Mouse (Mus musculus) ES-Bruce4 (cell line): ENCODE measurements around the gene Map3k14.

Source experiments
- CTCF ChIP-seq: IDR thresholded peaks from one replicate; pipeline ENCODE4 v1.8.1; 2011; ENCODE audit warnings: low read depth, low read length
- EP300 ChIP-seq: IDR thresholded peaks from 2 replicates; pipeline ENCODE4 v1.6.1; 2011; ENCODE audit warnings: low read depth, low read length; ENCODE audit not compliant: insufficient read depth
- POLR2A ChIP-seq: IDR thresholded peaks from one replicate; pipeline ENCODE4 v1.8.1; 2011; ENCODE audit warnings: low read length; ENCODE audit not compliant: insufficient read depth

- TF ChIP-seq POLR2A (no peak), CTCF (no peak), EP300 (no peak)
Observed at GRCm38 (mm10) chr11:103267346-103268219, at the start of gene Map3k14.
